Mouse (Mus musculus) urinary bladder, postnatal 4 days (tissue): ENCODE results near the gene Ak2.

Experiments used
- DNase-seq, 2 experiments: peaks; one replicate each; pipeline ENCODE4 v3.0.0; 2021 to 2022; ENCODE audit warnings: low spot score in 2 of 2

The Ak2 gene

DNA sequence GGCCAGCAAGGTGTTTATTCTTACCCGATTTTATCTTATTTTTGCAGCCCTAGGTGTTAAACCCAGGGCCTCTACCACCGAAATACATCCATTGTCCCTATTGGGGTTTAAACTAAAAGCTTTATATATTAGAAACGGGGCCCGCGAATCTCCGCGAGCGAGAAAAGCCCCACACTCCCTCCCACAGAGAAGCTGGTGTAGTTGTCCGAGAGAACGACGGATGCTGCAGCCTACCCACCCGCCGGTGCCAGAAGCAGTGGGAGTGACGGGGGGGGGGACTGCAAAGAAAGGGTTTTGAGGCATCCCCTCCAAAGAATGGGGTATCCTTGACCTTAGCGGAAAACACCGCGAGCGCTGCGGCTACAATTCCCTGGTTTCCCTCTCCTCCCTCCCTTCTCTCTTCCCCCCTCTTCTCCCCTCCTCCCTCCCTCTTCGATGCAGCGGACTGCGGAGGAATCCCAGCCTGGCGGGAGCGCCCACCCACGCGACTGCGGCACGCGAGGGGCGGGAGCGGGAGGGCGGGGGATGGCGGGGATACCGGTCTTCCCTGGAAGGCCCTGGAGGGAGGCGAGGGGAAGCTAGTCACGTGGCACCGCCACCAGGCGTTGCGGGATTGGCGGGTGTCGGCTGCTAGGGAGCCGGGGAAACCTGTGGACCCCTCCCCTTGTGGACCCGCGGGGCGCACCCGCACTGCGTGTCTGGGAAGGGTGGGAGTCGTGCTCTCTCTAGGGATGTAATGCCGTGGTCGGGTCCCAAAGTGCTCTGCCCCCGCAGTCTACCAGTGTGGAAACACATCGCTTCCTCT lies 56.9 kb downstream of the Ak2 start:
- DNase-seq: peak; percentile 79 to 82

DNA sequence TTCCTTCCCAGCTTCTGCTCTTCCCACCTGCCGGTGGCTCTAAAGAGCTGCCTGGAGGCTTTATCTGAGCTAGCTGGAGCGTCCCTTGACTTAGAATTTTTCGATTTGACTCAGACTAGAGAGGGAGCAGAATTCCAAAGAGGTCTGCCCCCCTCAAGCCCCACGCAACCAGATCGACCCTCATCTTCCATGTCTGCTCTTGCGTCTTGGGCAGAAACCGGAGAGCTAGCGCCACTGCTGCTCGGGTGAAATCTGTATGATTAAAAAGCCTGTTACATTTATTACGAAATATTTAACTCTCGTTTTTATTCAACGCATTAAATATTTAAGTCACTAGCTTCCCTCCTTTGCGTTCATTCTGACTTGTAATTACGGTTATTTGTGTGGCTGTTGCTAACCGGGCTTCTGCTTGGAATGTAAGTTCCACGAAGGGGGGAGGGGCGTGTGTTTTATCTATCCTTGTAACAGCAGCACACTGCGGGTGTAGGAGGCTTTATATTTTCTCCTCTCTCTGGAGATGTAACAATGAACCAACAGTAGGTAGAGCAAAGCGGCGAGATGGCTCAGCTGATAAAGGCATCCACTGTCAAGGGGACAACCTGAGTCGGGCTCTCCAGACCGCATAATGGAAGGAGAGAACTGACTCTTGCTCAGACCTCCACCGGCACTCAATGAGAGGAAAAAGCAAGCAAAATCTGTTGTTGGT lies 57.7 kb downstream of the Ak2 start:
- DNase-seq: no peak

DNA sequence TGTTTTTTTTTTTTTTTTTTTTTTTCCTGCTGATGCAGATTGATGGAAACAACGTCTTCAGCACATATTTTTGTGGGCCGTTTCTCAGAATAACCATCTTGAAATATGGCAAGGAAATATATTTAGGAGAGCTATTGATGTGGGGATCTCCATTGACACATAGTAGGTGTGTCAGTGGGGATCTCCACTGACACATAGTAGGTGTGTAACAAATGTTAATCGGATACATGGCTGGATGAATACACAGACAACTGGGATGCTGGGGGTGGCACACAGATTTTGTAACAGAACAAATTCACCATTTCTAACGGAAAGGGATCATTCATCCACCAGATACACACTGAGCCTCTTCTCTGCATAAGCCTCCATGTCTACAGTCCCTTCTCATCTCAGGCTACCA lies 58.6 kb downstream of the Ak2 start:
- no peak for DNase-seq

DNA sequence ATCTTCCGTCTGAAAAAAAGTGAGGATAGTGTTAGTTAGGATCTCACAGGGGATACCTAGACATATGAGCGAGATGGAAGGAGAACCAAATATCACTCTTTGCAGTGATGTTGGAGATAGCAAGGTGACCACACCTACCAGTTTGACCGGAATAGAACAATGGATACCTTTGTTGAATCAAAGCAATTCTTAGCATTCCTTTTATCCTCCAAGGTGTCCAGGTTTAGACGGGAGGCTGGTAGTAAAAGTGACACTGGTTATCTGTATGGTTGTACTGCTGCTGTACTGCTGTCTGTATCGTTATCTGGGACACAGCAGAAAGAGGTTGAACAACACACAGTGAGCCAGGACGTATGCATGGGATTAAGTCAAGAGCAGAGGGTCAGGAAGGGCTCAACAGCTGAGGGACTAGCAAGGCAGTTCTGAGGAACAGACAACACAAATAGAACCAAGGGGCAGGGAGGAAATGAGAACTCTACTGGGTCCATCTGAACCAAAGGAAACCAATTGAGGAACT lies 59.2 kb downstream of the Ak2 start:
- DNase-seq: no peak

DNA sequence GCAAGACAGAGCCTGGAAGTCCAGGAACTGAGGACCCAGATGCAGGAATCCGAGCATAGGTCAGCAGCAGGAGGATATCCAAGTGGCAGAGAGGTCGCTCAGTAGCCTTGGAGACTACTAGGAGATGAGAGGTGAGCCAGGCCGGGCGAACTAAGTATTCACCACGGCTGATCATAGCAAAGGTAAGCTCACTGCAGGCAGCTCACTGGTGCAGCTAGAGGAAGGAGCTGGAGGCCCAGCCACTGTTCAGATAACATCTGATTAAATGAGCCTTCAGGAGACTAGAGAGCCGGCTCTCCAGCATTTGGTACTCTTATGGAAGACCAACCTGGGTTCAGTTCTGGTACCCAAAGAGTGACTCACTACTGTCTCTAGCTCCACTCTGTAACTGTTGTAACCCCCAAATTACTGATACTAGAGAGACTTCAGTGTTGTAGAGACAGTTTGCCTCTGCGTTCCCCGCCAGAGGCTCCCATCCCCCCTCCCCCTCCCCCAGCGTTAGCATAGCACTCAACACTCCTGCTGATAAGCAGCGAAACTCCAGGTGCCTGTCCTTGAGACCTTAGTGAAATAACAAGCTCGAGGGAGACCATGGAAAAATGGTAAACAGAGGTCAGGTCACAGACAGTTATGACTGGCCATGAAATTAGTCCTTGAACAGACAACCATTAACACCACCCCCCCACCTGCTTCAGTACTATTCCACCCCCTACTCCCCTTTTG lies 59.9 kb downstream of the Ak2 start:
- DNase-seq: no peak

DNA sequence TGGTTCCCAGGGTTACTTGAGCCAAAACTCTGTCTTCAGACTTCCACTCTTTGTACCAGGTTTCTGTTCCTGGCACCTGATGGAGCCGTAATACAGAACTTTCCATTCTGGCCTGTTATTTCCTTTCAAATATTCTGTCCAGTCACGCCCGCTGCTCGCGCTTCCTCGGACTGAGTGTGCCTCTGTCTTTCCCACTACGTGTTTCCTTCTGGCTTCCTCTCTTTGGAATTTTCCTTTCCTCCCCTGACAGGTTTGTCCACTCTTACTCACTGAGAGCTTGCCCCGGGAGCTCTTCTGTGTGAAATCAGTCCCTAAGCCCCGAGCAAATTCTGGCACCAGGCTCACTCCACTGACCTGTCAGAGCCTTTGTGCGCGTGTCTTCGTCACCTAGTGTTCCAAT lies 63.0 kb downstream of the Ak2 start:
- DNase-seq: no peak

DNA sequence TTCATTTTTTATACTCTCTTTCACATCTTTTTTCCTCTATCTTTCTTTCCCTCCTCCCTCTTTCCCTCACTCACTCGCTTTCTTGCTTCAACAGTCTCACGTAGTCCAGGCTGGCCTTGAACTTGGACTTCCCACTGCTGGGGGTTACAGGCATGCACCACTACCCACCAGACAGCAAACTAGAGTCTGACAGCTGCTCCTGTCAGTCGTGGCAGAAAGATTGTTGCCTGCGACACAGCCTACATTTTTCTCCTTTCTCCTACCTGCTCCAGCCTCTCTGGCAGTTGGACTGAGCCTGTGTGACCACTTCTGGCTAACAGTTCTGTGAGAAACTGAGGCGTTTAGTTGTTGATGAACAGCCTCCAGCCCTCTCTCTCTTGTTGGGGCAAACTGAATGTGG lies 63.8 kb downstream of the Ak2 start:
- DNase-seq: no peak

DNA sequence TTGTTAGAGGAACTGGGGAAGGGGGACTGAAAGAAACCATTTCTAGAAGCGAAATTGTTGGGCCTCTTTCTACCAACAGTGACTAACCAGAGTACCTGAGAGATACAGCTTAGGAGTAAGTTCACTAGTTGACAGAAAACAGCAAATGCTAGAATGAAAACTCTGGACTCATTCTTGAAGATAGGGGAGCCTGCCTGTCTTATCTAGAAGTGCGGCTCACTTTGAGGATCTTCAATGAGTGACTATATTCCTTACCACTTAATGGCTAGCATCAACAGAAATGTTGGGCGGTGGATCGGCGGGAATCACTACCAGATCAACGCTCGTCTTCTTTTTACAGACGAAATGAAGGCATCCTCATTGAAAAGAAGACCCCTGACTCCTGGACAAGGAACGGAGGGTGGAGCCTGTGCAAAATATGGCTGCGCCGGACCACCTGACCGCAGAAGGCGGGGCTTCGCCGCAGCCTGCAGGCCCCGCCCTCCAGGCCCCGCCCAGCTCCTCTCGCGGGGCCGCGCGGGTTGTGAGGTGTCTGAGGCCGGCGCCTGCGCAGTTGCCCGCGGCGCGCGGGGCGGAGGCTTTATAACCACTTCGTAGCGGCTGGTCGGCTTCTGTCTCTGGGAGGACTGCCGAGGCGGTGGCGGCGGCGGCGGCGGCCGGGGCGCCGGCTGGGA lies 65.9 kb downstream of the Ak2 start:
- peak; percentile 97 to 98 for DNase-seq

DNA sequence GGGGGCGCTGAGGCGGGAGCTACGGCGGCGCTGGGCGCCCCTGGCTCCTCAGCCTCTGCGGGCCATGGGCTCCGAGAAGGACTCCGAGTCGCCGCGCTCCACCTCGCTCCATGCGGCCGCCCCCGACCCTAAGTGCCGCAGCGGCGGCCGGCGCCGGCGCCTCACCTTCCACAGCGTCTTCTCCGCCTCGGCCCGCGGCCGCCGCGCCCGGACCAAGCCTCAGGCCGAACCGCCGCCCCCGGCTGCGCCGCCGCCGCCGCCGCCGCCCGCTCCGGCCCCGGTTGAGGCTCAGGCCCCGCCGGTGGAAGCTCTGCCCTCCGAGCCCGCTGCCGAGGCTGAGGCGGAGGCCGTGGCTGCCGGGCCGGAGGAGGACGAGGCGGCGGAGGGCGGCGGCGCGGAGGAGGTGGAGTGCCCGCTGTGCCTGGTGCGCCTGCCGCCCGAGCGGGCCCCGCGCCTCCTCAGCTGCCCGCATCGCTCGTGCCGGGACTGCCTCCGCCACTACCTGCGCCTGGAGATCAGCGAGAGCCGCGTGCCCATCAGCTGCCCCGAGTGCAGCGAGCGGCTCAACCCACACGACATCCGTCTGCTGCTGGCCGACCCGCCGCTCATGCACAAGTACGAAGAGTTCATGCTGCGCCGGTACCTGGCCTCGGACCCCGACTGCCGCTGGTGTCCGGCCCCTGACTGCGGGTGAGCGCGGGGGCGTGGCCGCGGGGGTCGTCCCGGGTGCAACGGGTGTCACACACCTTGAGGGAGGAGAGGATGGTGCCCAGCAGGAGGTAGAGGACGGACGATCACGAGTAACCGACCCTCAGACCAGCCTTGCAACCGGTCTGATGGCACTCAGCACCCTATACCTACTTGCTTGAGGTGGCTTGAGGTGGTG lies 66.7 kb downstream of the Ak2 start, which contains the start of gene Rnf19b:
Gene Rnf19b (plus strand): TSS at position 65 of the 886 bp plus-strand sequence.
- DNase-seq: no peak

DNA sequence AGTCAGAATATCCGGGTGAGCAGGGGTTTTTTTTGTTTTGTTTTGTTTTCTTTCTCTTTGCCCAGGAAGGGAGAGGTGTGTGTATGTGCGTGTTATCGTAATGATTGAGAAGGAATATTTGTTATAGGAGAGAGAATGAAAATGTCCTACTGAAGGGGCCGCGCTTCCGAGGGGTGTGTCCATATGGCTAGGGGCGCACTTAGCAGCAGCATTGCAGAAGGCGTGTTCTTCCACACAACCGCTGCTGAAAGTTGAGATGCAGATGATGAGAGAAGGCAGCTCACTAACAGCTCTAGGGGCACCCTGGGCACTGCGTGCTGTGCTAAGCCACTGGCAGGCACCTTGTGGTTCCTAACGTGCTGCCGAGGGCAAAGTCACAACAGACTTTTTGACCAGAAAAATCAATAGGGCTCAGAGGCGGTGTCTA lies 67.4 kb downstream of the Ak2 start:
- no peak for DNase-seq

DNA sequence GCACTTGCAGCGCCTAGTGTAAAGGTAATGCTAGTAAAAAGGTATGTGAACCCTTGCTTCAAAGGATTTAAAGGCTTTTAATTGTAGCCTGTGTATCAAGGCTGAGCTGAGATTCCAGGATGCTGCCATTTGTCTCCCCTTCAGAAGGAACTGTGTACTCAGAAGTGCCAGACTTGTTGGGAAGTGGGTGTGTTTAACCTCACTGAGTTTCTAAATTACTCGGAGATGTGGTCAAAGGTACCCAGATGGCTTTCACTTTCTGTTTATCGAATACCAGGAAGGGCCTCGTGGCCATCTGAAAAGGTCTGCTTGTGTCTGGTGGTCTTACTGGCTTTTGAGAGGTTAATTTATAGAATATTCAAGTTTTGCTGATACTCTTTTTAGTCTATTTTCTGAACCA lies 68.2 kb downstream of the Ak2 start:
- DNase-seq: no peak
